Mouse (Mus musculus): ENCODE measurements around the gene Ankrd55.

GRCm38 (mm10) chr13:112410461-112410860 is 122.2 kb downstream of the Ankrd55 start:
- no peak for TF ChIP-seq MAFK (IDR thresholded peaks at IDR 0.05; ENCODE audit: insufficient read depth, low read depth, low read length)
- TF ChIP-seq ZNF384 (IDR thresholded peaks at IDR 0.05; ENCODE audit: low read depth, low read length) = no peak
- TF ChIP-seq HCFC1 (IDR thresholded peaks at IDR 0.05; ENCODE audit: borderline replicate concordance, insufficient read depth, low read length) = no peak
- no peak for TF ChIP-seq CHD2 (IDR thresholded peaks at IDR 0.05; ENCODE audit: low read depth, low read length)
- no peak for TF ChIP-seq ZC3H11A (IDR thresholded peaks at IDR 0.05; ENCODE audit: borderline replicate concordance, low read depth, low read length)
